Mouse (Mus musculus): ENCODE measurements around the gene Trit1.

GRCm38 (mm10) chr4:122971646-122972045, 44.8 kb upstream of the Trit1 start:
- TF ChIP-seq CTCF (IDR thresholded peaks at IDR 0.05; ENCODE audit: borderline replicate concordance, extremely low read depth, insufficient read depth, insufficient read length) (no peak), POLR2A (IDR thresholded peaks at IDR 0.05; ENCODE audit: borderline replicate concordance, extremely low read depth, insufficient read depth, insufficient read length, poor library complexity, severe bottlenecking) (no peak)
